Mouse (Mus musculus): Measurements from ENCODE around the gene Gpc6. TPM values are rescaled to one million over a fixed set of nuclear protein-coding genes. Genes with fewer than 3 reads are reported as not detected.

Gene Gpc6
- total and polyA plus RNA-seq, 2 experiments from 2014 or later = 11.0 to 17.1 TPM

GRCm38 (mm10) chr14:117256192-117256591 lies 331.1 kb downstream of the Gpc6 start:
- ATAC-seq (ENCODE audit: insufficient read depth, low read depth) (no peak), DNase-seq (ENCODE audit: low spot score) (no peak)
- no peak overlapping the region for H3K4me3 ChIP-seq (ENCODE audit: low read depth, low read length)
- no peaks in the 10 kb centered on the region for H3K4me1 ChIP-seq (ENCODE audit: control insufficient read depth, insufficient read depth)
- 58% methylated on average over 4 of the region's 4 CpGs for WGBS
- no peak overlapping the region for H3K4me2 ChIP-seq (ENCODE audit: low read depth, low read length)
- TF ChIP-seq EP300 (IDR thresholded peaks at IDR 0.05; ENCODE audit: low read depth) = no peak
- TF ChIP-seq CTCF (IDR thresholded peaks at IDR 0.05; ENCODE audit: low read depth) = no peak
- H3K9me3 ChIP-seq (replicated peaks; ENCODE audit: control insufficient read depth, low read length) = no peaks in the 10 kb centered on the region
- H3K27me3 ChIP-seq (ENCODE audit: control insufficient read depth, insufficient read depth, low read length) = no peaks in the 10 kb centered on the region
- no peak overlapping the region for H3K27ac ChIP-seq (ENCODE audit: low read depth)
- no peak overlapping the region for H3K9ac ChIP-seq (replicated peaks; ENCODE audit: low read depth, low read length)
- no peaks in the 10 kb centered on the region for H3K36me3 ChIP-seq (replicated peaks; ENCODE audit: control insufficient read depth, insufficient read depth, low read length)

GRCm38 (mm10) chr14:117265653-117266052 lies 340.5 kb downstream of the Gpc6 start:
- no peaks in the 10 kb centered on the region for H3K27me3 ChIP-seq (ENCODE audit: control insufficient read depth, insufficient read depth, low read length)
- H3K27ac ChIP-seq (ENCODE audit: low read depth) = no peak overlapping the region
- TF ChIP-seq CTCF (IDR thresholded peaks at IDR 0.05; ENCODE audit: low read depth) = no peak
- no peak for TF ChIP-seq EP300 (IDR thresholded peaks at IDR 0.05; ENCODE audit: low read depth)
- H3K9ac ChIP-seq (replicated peaks; ENCODE audit: low read depth, low read length) = no peak overlapping the region
- no peaks in the 10 kb centered on the region for H3K4me1 ChIP-seq (ENCODE audit: control insufficient read depth, insufficient read depth)
- no peak overlapping the region for H3K4me2 ChIP-seq (ENCODE audit: low read depth, low read length)
- ATAC-seq (ENCODE audit: insufficient read depth, low read depth) (no peak), DNase-seq (ENCODE audit: low spot score) (no peak)
- no peaks in the 10 kb centered on the region for H3K36me3 ChIP-seq (replicated peaks; ENCODE audit: control insufficient read depth, insufficient read depth, low read length)
- H3K4me3 ChIP-seq (ENCODE audit: low read depth, low read length) = no peak overlapping the region
- H3K9me3 ChIP-seq (replicated peaks; ENCODE audit: control insufficient read depth, low read length) = no peaks in the 10 kb centered on the region

- ATAC-seq (ENCODE audit: insufficient read depth, low read depth) (no peak), DNase-seq (ENCODE audit: low spot score) (no peak)
- no peaks in the 10 kb centered on the region for H3K4me1 ChIP-seq (ENCODE audit: control insufficient read depth, insufficient read depth)
- no peak overlapping the region for H3K27ac ChIP-seq (ENCODE audit: low read depth)
- H3K9me3 ChIP-seq (replicated peaks; ENCODE audit: control insufficient read depth, low read length) = no peaks in the 10 kb centered on the region
- TF ChIP-seq EP300 (IDR thresholded peaks at IDR 0.05; ENCODE audit: low read depth) (no peak), CTCF (IDR thresholded peaks at IDR 0.05; ENCODE audit: low read depth) (no peak)
- no peak overlapping the region for H3K4me3 ChIP-seq (ENCODE audit: low read depth, low read length)
- no peaks in the 10 kb centered on the region for H3K36me3 ChIP-seq (replicated peaks; ENCODE audit: control insufficient read depth, insufficient read depth, low read length)
- 49% methylated on average over 3 of the region's 3 CpGs for WGBS
- H3K9ac ChIP-seq (replicated peaks; ENCODE audit: low read depth, low read length) = no peak overlapping the region
- H3K4me2 ChIP-seq (ENCODE audit: low read depth, low read length) = no peak overlapping the region
- no peaks in the 10 kb centered on the region for H3K27me3 ChIP-seq (ENCODE audit: control insufficient read depth, insufficient read depth, low read length)
These were observed 342.9 kb downstream of the Gpc6 start for GRCm38 (mm10) chr14:117267823-117268601.

GRCm38 (mm10) chr14:117283631-117284030 lies 358.5 kb downstream of the Gpc6 start:
- no peak for DNase-seq (ENCODE audit: low spot score)
- Histone ChIP-seq H3K4me2 (ENCODE audit: low read depth, low read length) (no peak overlapping the region), H3K9me3 (replicated peaks; ENCODE audit: control insufficient read depth, low read length) (no peaks in the 10 kb centered on the region), H3K27ac (ENCODE audit: low read depth) (no peak overlapping the region), H3K4me3 (ENCODE audit: low read depth, low read length) (no peak overlapping the region), H3K9ac (replicated peaks; ENCODE audit: low read depth, low read length) (no peak overlapping the region), H3K27me3 (ENCODE audit: control insufficient read depth, insufficient read depth, low read length) (no peaks in the 10 kb centered on the region), H3K36me3 (replicated peaks; ENCODE audit: control insufficient read depth, insufficient read depth, low read length) (no peaks in the 10 kb centered on the region), H3K4me1 (ENCODE audit: control insufficient read depth, insufficient read depth) (no peaks in the 10 kb centered on the region)
- ATAC-seq (ENCODE audit: insufficient read depth, low read depth) = no peak
- TF ChIP-seq CTCF (IDR thresholded peaks at IDR 0.05; ENCODE audit: low read depth) (no peak), EP300 (IDR thresholded peaks at IDR 0.05; ENCODE audit: low read depth) (no peak)
- WGBS = 88% methylated on average over 3 of the region's 3 CpGs

- Histone ChIP-seq H3K4me2 (ENCODE audit: low read depth, low read length) (no peak overlapping the region), H3K9ac (replicated peaks; ENCODE audit: low read depth, low read length) (no peak overlapping the region), H3K4me3 (ENCODE audit: low read depth, low read length) (no peak overlapping the region), H3K27me3 (ENCODE audit: control insufficient read depth, insufficient read depth, low read length) (no peaks in the 10 kb centered on the region), H3K4me1 (ENCODE audit: control insufficient read depth, insufficient read depth) (no peaks in the 10 kb centered on the region), H3K9me3 (replicated peaks; ENCODE audit: control insufficient read depth, low read length) (no peaks in the 10 kb centered on the region), H3K36me3 (replicated peaks; ENCODE audit: control insufficient read depth, insufficient read depth, low read length) (no peaks in the 10 kb centered on the region), H3K27ac (ENCODE audit: low read depth) (no peak overlapping the region)
- WGBS = 88% methylated on average over 4 of the region's 4 CpGs
- no peak for DNase-seq (ENCODE audit: low spot score)
- TF ChIP-seq CTCF (IDR thresholded peaks at IDR 0.05; ENCODE audit: low read depth) (no peak), EP300 (IDR thresholded peaks at IDR 0.05; ENCODE audit: low read depth) (no peak)
- no peak for ATAC-seq (ENCODE audit: insufficient read depth, low read depth)
These were observed 368.6 kb downstream of the Gpc6 start for GRCm38 (mm10) chr14:117293746-117294145.

Data from heart, postnatal 0 days (tissue).